Mouse (Mus musculus) liver, embryonic 14.5 days (tissue): ENCODE measurements around the gene Tmem143. TPM values are rescaled to one million over a fixed set of nuclear protein-coding genes. Genes with fewer than 3 reads are reported as not detected.
A peak's percentile ranks its signal among the peaks of the same experiment; 100 is the strongest.

Experiments used
- ATAC-seq: fragments of 200-750 bp; cut with Nextera tagmentation; 2 replicates; pipeline ENCODE4 v1.8.0; 2017; ENCODE audit warnings: moderate number of reproducible peaks, mild to moderate bottlenecking, moderate library complexity; ENCODE audit not compliant: insufficient read depth
- DNase-seq, 3 experiments: peaks; one replicate each; pipeline ENCODE4 v3.0.0-alpha.2; 2012 to 2013; ENCODE audit warnings: low read depth in 3 of 3, low spot score in 3 of 3
- H3K27ac ChIP-seq: fragments of 300-500 bp; sonication (generic); 2 replicates; pipeline ENCODE4 v1.5.1; 2014; ENCODE audit warnings: moderate library complexity, mild to moderate bottlenecking, control low read depth, inconsistent platforms
- H3K27me3 ChIP-seq: fragments of 300-500 bp; sonication (generic); 2 replicates; pipeline ENCODE4 v1.6.1; 2014; ENCODE audit warnings: mild to moderate bottlenecking, low read length, moderate library complexity; ENCODE audit not compliant: control insufficient read depth, insufficient read depth
- H3K36me3 ChIP-seq: fragments of 300-500 bp; sonication (generic); replicated peaks from 2 replicates; pipeline ENCODE4 v1.6.1; 2014; ENCODE audit warnings: low read depth; ENCODE audit not compliant: control insufficient read depth, insufficient read depth
- H3K4me1 ChIP-seq, 2 experiments: fragments of 200-500 bp in 1 of 2; fragments of 300-500 bp in 1 of 2; sonication (generic) in 1 of 2; replicated peaks; 2 replicates each; pipeline ENCODE4 v1.6.1; 2012 to 2014; ENCODE audit warnings: antibody characterized with exemption in 1 of 2, inconsistent platforms in 1 of 2, low read length in 1 of 2; ENCODE audit not compliant: control insufficient read depth in 2 of 2, insufficient read depth in 2 of 2
- H3K4me2 ChIP-seq: fragments of 300-500 bp; sonication (generic); 2 replicates; pipeline ENCODE4 v1.6.1; 2014; ENCODE audit warnings: low read depth, mild to moderate bottlenecking, control low read depth, moderate library complexity
- H3K4me3 ChIP-seq, 2 experiments: fragments of 200-500 bp in 1 of 2; fragments of 300-500 bp in 1 of 2; sonication (generic) in 1 of 2; 2 replicates each; pipeline ENCODE4 v1.5.1; 2012 to 2014; ENCODE audit warnings: low read depth in 2 of 2, low read length in 2 of 2, mild to moderate bottlenecking in 2 of 2, control low read depth in 1 of 2, inconsistent platforms in 1 of 2, moderate library complexity in 1 of 2; ENCODE audit not compliant: insufficient read depth in 1 of 2
- H3K9ac ChIP-seq: fragments of 300-500 bp; sonication (generic); replicated peaks from 2 replicates; pipeline ENCODE4 v1.6.1; 2014; ENCODE audit warnings: mild to moderate bottlenecking, control low read depth, moderate library complexity
- H3K9me3 ChIP-seq: fragments of 300-500 bp; sonication (generic); 2 replicates; pipeline ENCODE4 v1.6.1; 2016; ENCODE audit warnings: low read length, mixed read lengths; ENCODE audit not compliant: control insufficient read depth
- CTCF ChIP-seq: IDR thresholded peaks from 2 replicates; pipeline ENCODE4 v1.5.1; 2016; ENCODE audit warnings: antibody characterized with exemption, low read depth, control low read depth
- EP300 ChIP-seq: IDR thresholded peaks from 2 replicates; pipeline ENCODE4 v1.6.1; 2016; ENCODE audit warnings: antibody characterized with exemption, low read depth
- WGBS: fragments of 180-500 bp; shearing (Covaris S2); extraction: QIAGEN DNeasy Blood & Tissue Kit; methylation state at CpG from one replicate; pipeline ENCODE4 v1.1.7; 2014; ENCODE audit not compliant: insufficient replicate concordance; 5-methylcytosine and 5-hydroxymethylcytosine counted together
- polyA plus RNA-seq, 2 experiments: library from polyadenylated mRNA; depleted of rRNA in 1 of 2; stranded (reverse) in 1 of 2; unstranded in 1 of 2; fragments of >200 nt; fragmentation: Nextera tagmentation in 1 of 2; extraction: Ambion mirVana in 1 of 2; gene quantifications; 2 replicates each; pipeline versions ENCODE4 v1.2.1 to v1.2.3; 2012 to 2014

Tmem143 gene
- polyA plus RNA-seq, 2 experiments = 2.4 to 8.6 TPM

GRCm38 (mm10) chr7:45865925-45866910 lies 30.5 kb upstream of the Tmem143 start:
- H3K36me3 ChIP-seq = no peaks in the 10 kb centered on the region
- peaks cover 52% of the 10 kb centered on the region for H3K27me3 ChIP-seq
- DNase-seq (peak; percentile 52 to 57 (median 54)), ATAC-seq (peak; percentile 81)
- no peak for TF ChIP-seq EP300
- no peak for TF ChIP-seq CTCF
- H3K4me1 ChIP-seq = peaks cover 0 to 3% of the 10 kb centered on the region in 2 experiments; a peak in 2 of 4 replicates
- H3K9me3 ChIP-seq = no peaks in the 10 kb centered on the region
- WGBS = 1% methylated on average over 117 of the region's 117 CpGs
- peak overlapping the region; percentile 62 for H3K4me3 ChIP-seq
- peak overlapping the region; percentile 57 for H3K9ac ChIP-seq
- peak overlapping the region; percentile 79 for H3K4me2 ChIP-seq
- no peak overlapping the region for H3K27ac ChIP-seq

DNA sequence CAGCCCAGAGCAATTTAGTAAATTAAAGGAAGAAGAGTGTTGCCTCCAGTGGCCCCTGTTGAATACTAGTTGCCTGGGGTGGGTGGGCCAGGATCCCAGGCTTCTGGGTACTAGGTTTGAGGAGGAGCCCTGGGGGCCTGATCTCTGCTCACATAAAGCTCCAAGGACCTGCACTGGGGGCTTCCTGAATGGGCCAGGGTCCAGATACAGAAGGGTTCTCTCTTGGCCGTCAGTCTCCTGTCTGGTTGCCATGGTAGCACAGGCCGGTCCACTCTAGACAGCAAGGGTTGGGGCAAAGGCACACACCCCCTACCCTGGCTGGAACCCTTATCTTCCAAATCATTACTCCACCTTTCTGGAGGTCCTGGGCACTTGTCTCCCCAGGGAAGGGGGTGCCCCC lies 28.9 kb upstream of the Tmem143 start:
- 42% methylated on average over 2 of the region's 2 CpGs for WGBS
- peaks cover 62% of the 10 kb centered on the region for H3K27me3 ChIP-seq
- DNase-seq = no peak
- H3K27ac ChIP-seq = no peak overlapping the region
- H3K36me3 ChIP-seq = no peaks in the 10 kb centered on the region
- TF ChIP-seq CTCF (no peak), EP300 (no peak)
- H3K9ac ChIP-seq = no peak overlapping the region
- no peak overlapping the region for H3K4me3 ChIP-seq
- H3K9me3 ChIP-seq = no peaks in the 10 kb centered on the region
- H3K4me1 ChIP-seq = peaks cover 0 to 3% of the 10 kb centered on the region in 2 experiments; a peak in 2 of 4 replicates
- no peak for ATAC-seq
- H3K4me2 ChIP-seq = no peak overlapping the region

DNA sequence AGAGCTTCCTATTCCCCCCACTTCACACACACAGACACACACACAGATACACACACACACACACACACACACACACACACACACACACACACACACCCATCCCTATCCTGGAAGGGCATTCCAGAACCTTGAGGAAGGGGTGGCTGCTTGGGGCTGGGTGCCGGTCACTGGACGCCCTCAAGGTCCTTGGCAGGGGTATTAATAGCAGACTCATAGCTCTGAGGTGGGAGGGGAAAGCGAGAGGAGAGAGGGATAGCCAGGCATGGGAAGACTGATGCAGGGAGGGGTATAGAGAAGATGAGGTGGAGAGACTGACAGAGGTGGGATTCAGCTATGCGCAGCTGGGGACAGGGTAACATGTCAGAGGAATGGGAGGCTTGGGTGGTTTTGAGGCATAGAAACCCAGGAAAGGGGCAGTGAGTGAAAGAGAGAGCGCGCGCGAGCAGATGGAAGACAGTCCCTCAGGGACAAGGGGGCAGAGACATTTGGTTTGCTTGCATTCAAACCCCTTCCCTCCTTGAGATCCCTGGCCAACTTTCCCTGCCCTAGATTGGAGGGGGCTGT lies 27.6 kb upstream of the Tmem143 start:
- H3K36me3 ChIP-seq = no peaks in the 10 kb centered on the region
- ATAC-seq = no peak
- no peak overlapping the region for H3K9ac ChIP-seq
- peaks cover 0 to 10% of the 10 kb centered on the region in 2 experiments; a peak in 2 of 4 replicates for H3K4me1 ChIP-seq
- H3K4me2 ChIP-seq = no peak overlapping the region
- TF ChIP-seq EP300 (no peak), CTCF (no peak)
- WGBS = 26% methylated on average over 8 of the region's 8 CpGs
- H3K27me3 ChIP-seq = peaks cover 62% of the 10 kb centered on the region
- DNase-seq = no peak
- H3K9me3 ChIP-seq = no peaks in the 10 kb centered on the region
- no peak overlapping the region for H3K4me3 ChIP-seq
- H3K27ac ChIP-seq = no peak overlapping the region

- Histone ChIP-seq H3K4me2 (no peak overlapping the region), H3K9ac (no peak overlapping the region), H3K9me3 (no peaks in the 10 kb centered on the region), H3K27me3 (peaks cover 62% of the 10 kb centered on the region), H3K4me1 (peaks cover 0 to 11% of the 10 kb centered on the region in 2 experiments; a peak in 2 of 4 replicates), H3K36me3 (peaks cover 4% of the 10 kb centered on the region), H3K27ac (no peak overlapping the region), H3K4me3 (no peak overlapping the region)
- ATAC-seq = no peak
- WGBS = 4% methylated on average over 14 of the region's 14 CpGs
- TF ChIP-seq EP300 = no peak
- TF ChIP-seq CTCF = no peak
- DNase-seq = no peak
Measured at GRCm38 (mm10) chr7:45869787-45870186, 27.0 kb upstream of the Tmem143 start.
